Mouse (Mus musculus) heart, adult 2 months (tissue): ENCODE measurements at regions not wholly inside any gene's neighbourhood (a gene's known extent, or its start where the extent isn't known, plus 50 kb on each side); places are given as distances from the start of the nearest gene placed in this dataset.
"Not testable (repeated sequence)": the region's sequence is repeated elsewhere in the genome, so short reads cannot be mapped to it uniquely, and the experiment has no call there.

ENCODE experiments used
- DNase-seq, 2 experiments: peaks; one replicate each; pipeline ENCODE4 v3.0.0; 2021
- H3K27ac ChIP-seq: fragments of 200-600 bp; 2 replicates; pipeline ENCODE4 v1.8.1; 2022
- H3K27me3 ChIP-seq: fragments of 200-500 bp; 2 replicates; pipeline ENCODE4 v1.6.1; 2012; ENCODE audit warnings: mild to moderate bottlenecking, low read length, inconsistent platforms, mixed read lengths; ENCODE audit not compliant: control insufficient read depth, insufficient read depth
- H3K36me3 ChIP-seq: fragments of 200-500 bp; 2 replicates; pipeline ENCODE4 v1.6.1; 2012; ENCODE audit warnings: low read length, inconsistent platforms; ENCODE audit not compliant: control insufficient read depth, insufficient read depth
- H3K4me1 ChIP-seq: fragments of 200-500 bp; 2 replicates; pipeline ENCODE4 v1.6.1; 2011; ENCODE audit warnings: low read length; ENCODE audit not compliant: control insufficient read depth, insufficient read depth
- H3K4me3 ChIP-seq: fragments of 200-600 bp; 2 replicates; pipeline ENCODE4 v1.8.1; 2022
- H3K79me2 ChIP-seq: fragments of 200-500 bp; replicated peaks from 2 replicates; pipeline ENCODE4 v1.6.1; 2012; ENCODE audit warnings: mild to moderate bottlenecking, inconsistent platforms, low read length, moderate library complexity, mixed read lengths; ENCODE audit not compliant: control insufficient read depth, insufficient read depth
- H3K9ac ChIP-seq: fragments of 200-500 bp; 2 replicates; pipeline ENCODE4 v1.6.1; 2012; ENCODE audit warnings: low read depth, mild to moderate bottlenecking, control low read depth, inconsistent platforms, low read length, mixed read lengths
- CTCF ChIP-seq: fragments of 200-600 bp; IDR thresholded peaks from 2 replicates; pipeline ENCODE4 v1.8.1; 2022; ENCODE audit warnings: antibody characterized with exemption, mild to moderate bottlenecking, moderate library complexity
- EP300 ChIP-seq: fragments of 200-500 bp; IDR thresholded peaks from 2 replicates; pipeline ENCODE4 v1.6.1; 2011; ENCODE audit warnings: low read depth, low read length, control low read depth; ENCODE audit not compliant: insufficient read depth
- POLR2A ChIP-seq: fragments of 200-500 bp; IDR thresholded peaks from 2 replicates; pipeline ENCODE4 v1.6.1; 2011; ENCODE audit warnings: mild to moderate bottlenecking, low read depth, low read length, control low read depth; ENCODE audit not compliant: insufficient read depth
- WGBS: fragments of 180-500 bp; shearing (Covaris S2); methylation state at CpG from one replicate; pipeline ENCODE4 v1.1.7; 2018; 5-methylcytosine and 5-hydroxymethylcytosine counted together
- intact Hi-C: fragments of 180-260 bp; cut with DNase I; formaldehyde crosslinking; loops from one replicate; pipeline ENCODE4 v1.15.1; 2025

DNA sequence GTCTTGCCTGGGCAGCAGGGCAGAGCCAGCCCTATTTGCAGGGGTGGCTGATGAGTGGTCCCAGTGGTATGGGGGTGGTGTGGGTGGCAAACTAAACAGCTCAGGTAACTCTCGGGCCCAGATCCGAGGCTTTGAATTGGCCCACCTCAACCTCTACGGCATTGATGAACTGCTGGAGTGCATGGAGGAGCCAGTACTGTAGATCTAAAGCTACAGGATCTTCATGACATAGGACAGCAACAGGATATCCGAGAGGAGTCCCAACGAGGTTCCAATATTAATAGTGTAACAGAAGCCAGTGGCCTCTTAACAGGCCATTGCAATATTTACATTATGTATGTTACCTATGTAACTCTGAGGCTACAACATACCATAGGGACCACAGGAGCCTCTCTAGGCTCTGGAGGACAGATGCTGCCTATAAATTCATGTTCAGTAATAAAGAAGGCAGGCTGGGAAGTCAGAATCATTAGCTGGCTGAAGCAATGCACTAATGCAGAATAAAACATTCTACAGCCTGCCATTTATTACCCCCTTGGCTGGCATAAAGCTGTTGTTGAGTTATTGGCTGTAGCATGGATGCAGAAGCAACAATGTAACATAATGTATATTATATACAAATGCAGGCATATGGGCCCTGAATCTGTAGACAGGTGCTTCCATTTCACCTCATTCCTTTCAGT is 283.5 kb downstream of the Kif20b start:
- H3K79me2 ChIP-seq: no peaks in the 10 kb centered on the region
- no peak overlapping the region for H3K9ac ChIP-seq
- no peak for TF ChIP-seq CTCF
- no peak for TF ChIP-seq EP300
- no peak for TF ChIP-seq POLR2A
- WGBS: 75% methylated on average over 5 of the region's 5 CpGs
- H3K27ac ChIP-seq: no peak overlapping the region
- no peak overlapping the region for H3K4me3 ChIP-seq
- DNase-seq: no peak
- intact Hi-C loops: no loop called here
- H3K27me3 ChIP-seq: no peaks in the 10 kb centered on the region
- no peaks in the 10 kb centered on the region for H3K36me3 ChIP-seq
- no peaks in the 10 kb centered on the region for H3K4me1 ChIP-seq

DNA sequence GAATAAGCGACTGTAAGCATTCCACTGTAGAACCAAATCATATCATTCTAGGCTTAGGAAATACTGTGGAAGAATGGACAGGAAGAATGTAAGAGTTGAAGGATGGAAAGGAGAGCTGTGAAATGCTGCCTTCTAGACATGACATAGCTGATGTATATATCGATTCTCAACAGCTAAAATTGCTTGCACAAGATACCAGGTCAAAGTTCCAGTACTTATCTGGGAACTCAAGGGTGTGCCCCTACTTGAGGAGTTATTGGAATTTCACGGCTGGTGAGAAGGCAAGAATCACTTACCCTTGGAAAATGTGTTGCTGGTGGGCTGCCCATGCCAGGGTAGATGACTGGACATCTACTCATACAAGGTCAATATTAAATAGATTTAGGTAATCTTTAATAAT is 322.0 kb downstream of the Kif20b start:
- 42% methylated on average over 3 of the region's 3 CpGs for WGBS
- intact Hi-C loops: no loop called here
- H3K27ac ChIP-seq: no peak overlapping the region
- TF ChIP-seq EP300: no peak
- TF ChIP-seq POLR2A: no peak
- TF ChIP-seq CTCF: no peak
- H3K9ac ChIP-seq: no peak overlapping the region
- H3K4me3 ChIP-seq: no peak overlapping the region
- no peaks in the 10 kb centered on the region for H3K79me2 ChIP-seq
- no peak for DNase-seq
- no peaks in the 10 kb centered on the region for H3K36me3 ChIP-seq
- H3K4me1 ChIP-seq: no peaks in the 10 kb centered on the region
- H3K27me3 ChIP-seq: no peaks in the 10 kb centered on the region

DNA sequence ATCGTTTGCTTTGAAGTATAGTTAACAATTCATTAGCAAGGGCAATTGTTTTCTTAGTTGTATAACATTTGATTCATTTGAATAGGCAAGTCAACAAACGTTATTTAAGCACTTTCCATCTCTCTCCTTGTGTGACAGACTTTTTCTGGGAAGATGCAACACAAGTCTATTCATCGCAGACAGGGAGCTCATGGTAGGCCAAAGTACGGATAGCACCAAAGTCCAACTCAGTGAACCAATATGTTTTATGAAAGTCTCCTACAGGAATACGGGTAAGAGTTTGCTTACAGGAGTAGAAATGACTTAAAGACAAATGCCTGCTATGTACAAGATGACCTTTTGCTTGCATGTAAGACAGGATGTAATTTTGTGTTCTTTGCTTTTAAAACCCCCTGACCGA is 325.4 kb downstream of the Kif20b start:
- 78% methylated on average over 6 of the region's 6 CpGs for WGBS
- Histone ChIP-seq H3K27ac (no peak overlapping the region), H3K4me1 (no peaks in the 10 kb centered on the region), H3K36me3 (no peaks in the 10 kb centered on the region), H3K27me3 (no peaks in the 10 kb centered on the region), H3K4me3 (no peak overlapping the region), H3K9ac (no peak overlapping the region), H3K79me2 (no peaks in the 10 kb centered on the region)
- intact Hi-C loops: no loop called here
- TF ChIP-seq EP300 (no peak), CTCF (no peak), POLR2A (no peak)
- DNase-seq: no peak

DNA sequence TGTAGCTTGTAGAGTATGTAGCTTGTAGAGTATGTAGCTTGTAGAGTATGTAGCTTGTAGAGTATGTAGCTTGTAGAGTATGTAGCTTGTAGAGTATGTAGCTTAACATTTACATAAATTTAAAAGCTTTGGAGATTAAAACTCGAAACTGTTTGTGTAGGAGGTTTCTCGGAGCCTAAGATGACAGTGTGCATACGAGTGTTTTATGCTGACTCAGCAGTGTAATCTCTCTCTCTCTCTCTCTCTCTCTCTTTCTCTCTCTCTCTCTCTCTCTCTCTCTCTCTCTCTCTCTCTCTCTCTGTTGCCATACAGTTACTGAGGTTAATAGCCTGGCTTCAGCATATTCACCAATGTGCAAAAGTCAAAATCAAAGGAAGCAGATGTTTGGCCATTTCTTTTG is 336.5 kb downstream of the Kif20b start:
- H3K9ac ChIP-seq, intact Hi-C loops, H3K27ac ChIP-seq, H3K36me3 ChIP-seq, H3K27me3 ChIP-seq, H3K4me3 ChIP-seq, H3K4me1 ChIP-seq, DNase-seq, H3K79me2 ChIP-seq: not testable (repeated sequence)
- WGBS: 69% methylated on average over 3 of the region's 3 CpGs

DNA sequence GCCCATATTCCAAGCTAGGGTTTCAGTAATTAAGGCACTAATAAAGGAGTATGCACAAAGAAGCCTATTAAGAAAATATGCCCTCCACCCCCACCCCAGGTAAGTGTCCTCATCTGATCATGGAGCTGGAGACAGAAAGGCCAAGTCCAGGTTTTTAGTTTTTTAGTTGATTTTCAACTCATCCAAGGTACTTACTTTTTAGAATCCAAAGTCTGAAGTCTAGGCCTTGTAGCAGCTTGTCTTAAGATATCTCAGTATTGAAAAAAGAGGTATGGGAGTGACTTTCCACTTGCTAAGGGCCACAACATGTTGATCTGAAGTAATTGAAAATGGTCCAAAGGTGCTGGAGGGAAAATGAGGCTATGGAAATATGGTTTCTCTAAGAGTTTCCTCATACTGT is 340.9 kb downstream of the Kif20b start:
- no peak for DNase-seq
- no peak overlapping the region for H3K27ac ChIP-seq
- H3K36me3 ChIP-seq: no peaks in the 10 kb centered on the region
- H3K9ac ChIP-seq: no peak overlapping the region
- TF ChIP-seq POLR2A: no peak
- no peak for TF ChIP-seq EP300
- no peak for TF ChIP-seq CTCF
- no peak overlapping the region for H3K4me3 ChIP-seq
- intact Hi-C loops: no loop called here
- H3K27me3 ChIP-seq: no peaks in the 10 kb centered on the region
- no peaks in the 10 kb centered on the region for H3K79me2 ChIP-seq
- H3K4me1 ChIP-seq: no peaks in the 10 kb centered on the region

DNA sequence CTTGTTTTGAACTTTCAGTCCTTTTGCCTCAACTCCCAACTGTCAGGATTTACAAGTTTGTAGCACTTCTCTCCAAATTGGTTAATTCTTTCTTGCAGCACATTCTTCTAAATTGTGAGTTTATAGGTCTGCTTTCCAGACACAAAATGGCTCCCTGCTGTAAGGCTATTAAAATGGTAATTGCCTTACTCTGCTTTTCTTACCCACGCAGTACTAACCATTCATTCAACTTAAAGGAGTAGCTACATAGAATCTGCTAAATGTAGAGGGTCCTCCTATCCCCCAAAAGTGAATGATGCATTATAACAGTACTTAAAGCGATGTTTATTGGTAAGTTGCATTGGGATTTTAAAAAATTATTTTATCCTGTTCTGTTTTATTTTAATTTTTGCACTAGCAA is 356.2 kb downstream of the Kif20b start:
- TF ChIP-seq EP300 (no peak), POLR2A (no peak), CTCF (no peak)
- Histone ChIP-seq H3K4me3 (no peak overlapping the region), H3K79me2 (no peaks in the 10 kb centered on the region), H3K9ac (no peak overlapping the region), H3K4me1 (no peaks in the 10 kb centered on the region), H3K27me3 (no peaks in the 10 kb centered on the region), H3K27ac (no peak overlapping the region), H3K36me3 (no peaks in the 10 kb centered on the region)
- intact Hi-C loops: no loop called here
- no peak for DNase-seq
- WGBS: 59% methylated on average over 2 of the region's 2 CpGs
